Mouse (Mus musculus) testis, adult 2 months (tissue): Measurements from ENCODE around the gene Gm4778.

Experiments
- CTCF ChIP-seq: fragments of 200-500 bp; IDR thresholded peaks from 2 replicates; pipeline ENCODE4 v1.5.1; 2012; ENCODE audit warnings: low read depth, mild to moderate bottlenecking, inconsistent platforms, low read length, moderate library complexity; ENCODE audit not compliant: control insufficient read depth, insufficient read depth, insufficient replicate concordance
- POLR2A ChIP-seq: fragments of 200-500 bp; IDR thresholded peaks from 2 replicates; pipeline ENCODE4 v1.6.1; 2012; ENCODE audit warnings: low read depth, mild to moderate bottlenecking, inconsistent platforms, low read length, moderate library complexity; ENCODE audit not compliant: control insufficient read depth

DNA sequence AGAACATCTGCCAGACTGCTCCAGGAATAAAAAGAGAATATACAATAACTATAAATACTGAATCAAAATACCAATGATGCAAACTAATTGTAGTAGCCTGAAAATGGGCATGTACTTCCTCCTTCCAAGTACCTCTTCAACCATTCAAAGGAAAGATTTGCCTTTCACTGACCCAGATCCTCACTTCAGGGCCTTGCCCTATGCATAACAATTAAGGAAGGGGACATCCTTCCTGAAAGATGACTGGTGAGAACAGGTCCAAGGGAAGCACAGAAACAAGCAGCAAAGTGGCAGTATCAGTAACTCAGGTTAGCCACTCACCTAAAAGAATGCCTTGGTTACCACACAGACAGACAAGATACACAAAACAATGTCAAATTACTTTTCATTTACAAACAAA, 43.1 kb downstream of the Gm4778 start:
- TF ChIP-seq CTCF (no peak), POLR2A (no peak)
